In genomic region chr2:31508851-31509250, GRCm38 (mm10) we compare ENCODE assay signal across 14 mouse cellular contexts.
"Had no signal": no experiment of that assay in that cellular context is flagged by ENCODE, and none has a peak within 500 bp of the region (broad histone marks: within the 10 kb centered on the region; RNA-seq: fewer than 3 reads in every experiment).

No protein-coding gene starts in this region.

- H3K36me3 ChIP-seq: kidney, embryonic 15.5 days; limb, embryonic 15.5 days; midbrain, embryonic 15.5 days; neural tube, embryonic 13.5 days; stomach, embryonic 15.5 days had no signal

- DNase-seq: kidney, adult 18-20 months; kidney, postnatal 25 days; lung, adult 18-20 months; lung, postnatal 10 days; lung, postnatal 4 days; retina, postnatal 1 day; right cerebral cortex, postnatal 14 days; thymus, postnatal 36 days had no signal

- H3K27ac ChIP-seq: kidney, embryonic 15.5 days; limb, embryonic 15.5 days; midbrain, embryonic 15.5 days; neural tube, embryonic 13.5 days; stomach, embryonic 15.5 days had no signal

- H3K4me2 ChIP-seq: kidney, embryonic 15.5 days; limb, embryonic 15.5 days; midbrain, embryonic 11.5 days; midbrain, embryonic 15.5 days; neural tube, embryonic 13.5 days; stomach, embryonic 15.5 days had no signal

- ATAC-seq: midbrain, embryonic 15.5 days had no signal

- H3K9me3 ChIP-seq: kidney, embryonic 15.5 days; limb, embryonic 15.5 days; midbrain, embryonic 15.5 days; neural tube, embryonic 13.5 days; stomach, embryonic 15.5 days had no signal

- H3K9ac ChIP-seq: kidney, embryonic 15.5 days; limb, embryonic 15.5 days; midbrain, embryonic 15.5 days; neural tube, embryonic 13.5 days; stomach, embryonic 15.5 days had no signal

- H3K4me3 ChIP-seq: kidney, embryonic 15.5 days; limb, embryonic 15.5 days; midbrain, embryonic 15.5 days; neural tube, embryonic 13.5 days; stomach, embryonic 15.5 days had no signal

- H3K27me3 ChIP-seq: stomach, embryonic 15.5 days had no signal
